In genomic region chrX:38250352-38250950, GRCm38 (mm10) we compare ENCODE assay signal across 7 mouse cellular contexts. TPM values are rescaled to one million over a fixed set of nuclear protein-coding genes. Genes with fewer than 3 reads are reported as not detected.
DNase-seq lines count a peak whose midpoint lies in the region; ATAC-seq and TF ChIP-seq lines count a peak whose summit lies in the region.

No protein-coding gene starts in this region.

- WGBS in forebrain, postnatal 0 days = 32% methylated on average over 18 of the region's 18 CpGs
- 19% methylated on average over 18 of the region's 18 CpGs for WGBS in stomach, embryonic 14.5 days

- H3K4me2 ChIP-seq in forebrain, postnatal 0 days (ENCODE audit: low read depth) = peak overlapping the region; percentile 69
- peak overlapping the region; percentile 50 for H3K4me2 ChIP-seq in stomach, embryonic 14.5 days (replicated peaks; ENCODE audit: low read depth, low read length)

- no peak overlapping the region for H3K9ac ChIP-seq in forebrain, postnatal 0 days
- H3K9ac ChIP-seq in stomach, embryonic 14.5 days (replicated peaks; ENCODE audit: low read depth, low read length) = no peak overlapping the region

- H3K27ac ChIP-seq in brown adipose tissue, adult 24 weeks (replicated peaks; ENCODE audit: low read depth, low read length) = no peak overlapping the region
- H3K27ac ChIP-seq in forebrain, postnatal 0 days (ENCODE audit: low read depth, low read length) = no peak overlapping the region
- H3K27ac ChIP-seq in stomach, embryonic 14.5 days (ENCODE audit: low read length) = no peak overlapping the region

- no peaks in the 10 kb centered on the region for H3K27me3 ChIP-seq in forebrain, postnatal 0 days (ENCODE audit: insufficient read depth, low read length)
- H3K27me3 ChIP-seq in stomach, embryonic 14.5 days (ENCODE audit: control insufficient read depth, insufficient read depth, low read length) = no peaks in the 10 kb centered on the region

- H3K9me3 ChIP-seq in forebrain, postnatal 0 days (ENCODE audit: low read length) = no peaks in the 10 kb centered on the region
- H3K9me3 ChIP-seq in stomach, embryonic 14.5 days (ENCODE audit: control insufficient read depth, low read depth, low read length) = no peaks in the 10 kb centered on the region

- TF ChIP-seq CTCF in forebrain, postnatal 0 days (IDR thresholded peaks at IDR 0.05; ENCODE audit: low read depth) = peak; percentile 27; the same call in 1 of the 2 replicates

- ATAC-seq in forebrain, postnatal 0 days = peak; percentile 62
- 0 out of 2 replicates have a peak, but pooled peaks have one; percentile 52 for ATAC-seq in megakaryocyte-erythroid progenitor cell, adult 5-6 weeks (replicated peaks; ENCODE audit: low FRiP score, low TSS enrichment, poor library complexity, severe bottlenecking)
- ATAC-seq in stomach, embryonic 14.5 days (ENCODE audit: insufficient number of reproducible peaks, insufficient read depth, low FRiP score, low read depth) = no peak

- H3K36me3 ChIP-seq in forebrain, postnatal 0 days (ENCODE audit: insufficient read depth) = no peaks in the 10 kb centered on the region
- H3K36me3 ChIP-seq in stomach, embryonic 14.5 days (ENCODE audit: control insufficient read depth, insufficient read depth, low read length) = no peaks in the 10 kb centered on the region

- peak; percentile 2 to 21 for DNase-seq in left cerebral cortex, adult 18-20 months (ENCODE audit: low spot score in 2 of 2)
- no peak for DNase-seq in left cerebral cortex, adult 11 months (ENCODE audit: low spot score)
- peak; percentile 6 for DNase-seq in forebrain, postnatal 0 days
- DNase-seq in kidney, postnatal 4 days = peak; percentile 27 to 62

- peak overlapping the region; percentile 57 for H3K4me3 ChIP-seq in brown adipose tissue, adult 24 weeks (ENCODE audit: insufficient read depth, low read depth, low read length)
- peak overlapping the region; percentile 36 for H3K4me3 ChIP-seq in forebrain, postnatal 0 days (ENCODE audit: low read depth, low read length)
- peak overlapping the region; percentile 28; the same call in 1 of the 2 replicates for H3K4me3 ChIP-seq in stomach, embryonic 14.5 days (ENCODE audit: low read depth, low read length)

- no peaks in the 10 kb centered on the region; the same call in 1 of the 2 replicates for H3K4me1 ChIP-seq in brown adipose tissue, adult 24 weeks (ENCODE audit: control insufficient read depth, insufficient read depth, insufficient read length, low read length)
- no peaks in the 10 kb centered on the region for H3K4me1 ChIP-seq in forebrain, postnatal 0 days (ENCODE audit: insufficient read depth)
- H3K4me1 ChIP-seq in stomach, embryonic 14.5 days (ENCODE audit: control insufficient read depth, insufficient read depth, low read length) = no peaks in the 10 kb centered on the region

RNA-seq across cellular contexts. Expression of gene Tmem255a, which starts 1.8 kb away (rescaled TPM):
- 10 to 100 TPM; 17.7 to 23.5 TPM for total RNA-seq in left cerebral cortex, adult 18-20 months (2021)
- polyA plus RNA-seq in brown adipose tissue, adult 24 weeks (2012; ENCODE audit: insufficient read depth, insufficient read length, missing spikeins) = 0.88 TPM in 1 of 2 replicates, not detected in the other
- total RNA-seq in forebrain, postnatal 0 days (2014; rRNA removed) = 12.1 and 20.7 TPM in 2 replicates
- polyA plus RNA-seq in forebrain, postnatal 0 days (2015; fragmentation: Nextera tagmentation; extraction: Ambion mirVana) = 13.0 and 17.5 TPM in 2 replicates
- total RNA-seq in megakaryocyte-erythroid progenitor cell, adult 5-6 weeks (2014; fragmentation: Nextera tagmentation) = 0.39 TPM in 1 of 2 replicates, not detected in the other
- total RNA-seq in megakaryocyte-erythroid progenitor cell, adult 5-6 weeks (2017) = 0.05 and 1.1 TPM in 2 replicates
- polyA plus RNA-seq in stomach, embryonic 14.5 days (2014; fragmentation: Nextera tagmentation; extraction: Ambion mirVana) = 40.7 and 41.0 TPM in 2 replicates
